Mouse (Mus musculus): ENCODE measurements at regions not wholly inside any gene's neighbourhood (a gene's known extent, or its start where the extent isn't known, plus 50 kb on each side); places are given as distances from the start of the nearest gene placed in this dataset.

- no peak for ATAC-seq (ENCODE audit: insufficient read depth, low FRiP score, low TSS enrichment)
- Histone ChIP-seq H3K4me2 (ENCODE audit: low read depth) (no peak overlapping the region), H3K4me3 (ENCODE audit: low read depth, low read length) (no peak overlapping the region)
Observed at GRCm38 (mm10) chr13:6736984-6737566, 88.5 kb upstream of the Pfkp start.

More at GRCm38 (mm10) chr13:6736984-6737566, 88.5 kb upstream of the Pfkp start:
- DNase-seq (ENCODE audit: low spot score): no peak
- H3K36me3 ChIP-seq (ENCODE audit: control insufficient read depth, insufficient read depth, low read length): no peaks in the 10 kb centered on the region
- H3K27me3 ChIP-seq (ENCODE audit: control insufficient read depth, insufficient read depth, low read length): no peaks in the 10 kb centered on the region
- no peak overlapping the region for H3K9ac ChIP-seq (ENCODE audit: low read length)
- no peak overlapping the region for H3K27ac ChIP-seq (ENCODE audit: low read depth, low read length)
- H3K9me3 ChIP-seq (ENCODE audit: control insufficient read depth, low read length): no peaks in the 10 kb centered on the region
- no peaks in the 10 kb centered on the region for H3K4me1 ChIP-seq (ENCODE audit: control insufficient read depth, insufficient read depth, low read length)
- WGBS: 75% methylated on average over 6 of the region's 6 CpGs
